ENCODE assay signal across 10 mouse cellular contexts in genomic region chr5:147877520-147877919, GRCm38 (mm10). TPM values are rescaled to one million over a fixed set of nuclear protein-coding genes. Genes with fewer than 3 reads are reported as not detected.
DNase-seq lines count a peak whose midpoint lies in the region; ATAC-seq and TF ChIP-seq lines count a peak whose summit lies in the region.
"Had no signal": no experiment of that assay in that cellular context is flagged by ENCODE, and none has a peak within 500 bp of the region (broad histone marks: within the 10 kb centered on the region; RNA-seq: fewer than 3 reads in every experiment).

No protein-coding gene starts in this region.

- TF ChIP-seq EP300 in liver, postnatal 0 days (IDR thresholded peaks at IDR 0.05; ENCODE audit: low read depth) = no peak

- peak; percentile 16 to 49 for DNase-seq in cerebellum, postnatal 14 days
- no peak for DNase-seq in cerebellum, adult 8-10 months
- DNase-seq in limb, embryonic 11.5 days (ENCODE audit: low spot score) = peak; percentile 41
- no peak for DNase-seq in limb, embryonic 10.5 days (ENCODE audit: low spot score)
- DNase-seq in ES-CJ7 (ENCODE audit: low read depth, low spot score) = peak; percentile 82
- no peak for DNase-seq in liver, postnatal 0 days
- no peak for DNase-seq in frontal cortex, postnatal 14 days (ENCODE audit: low spot score in 2 of 2)
- DNase-seq in cerebellum, adult 9-11 months = no peak
- DNase-seq: cerebellum, adult 11-12 months had no signal

- H3K36me3 ChIP-seq in limb, embryonic 11.5 days (ENCODE audit: control insufficient read depth, insufficient read depth, low read length) = peaks cover 21% of the 10 kb centered on the region
- peaks cover 94% of the 10 kb centered on the region for H3K36me3 ChIP-seq in limb, embryonic 10.5 days
- H3K36me3 ChIP-seq in liver, postnatal 0 days (replicated peaks; ENCODE audit: insufficient read depth, low read length) = peaks cover 73% of the 10 kb centered on the region

- ATAC-seq in limb, embryonic 11.5 days (ENCODE audit: insufficient number of reproducible peaks, low FRiP score, low TSS enrichment, low read depth) = no peak
- no peak for ATAC-seq in liver, postnatal 0 days

- H3K9me3 ChIP-seq in limb, embryonic 11.5 days (ENCODE audit: control insufficient read depth, low read length) = no peaks in the 10 kb centered on the region
- H3K9me3 ChIP-seq in limb, embryonic 10.5 days (replicated peaks) = no peaks in the 10 kb centered on the region
- H3K9me3 ChIP-seq in liver, postnatal 0 days (ENCODE audit: low read length) = peaks cover 4% of the 10 kb centered on the region; the same call in 1 of the 2 replicates
- H3K9me3 ChIP-seq: midbrain, embryonic 12.5 days had no signal

- H3K4me3 ChIP-seq in limb, embryonic 11.5 days (ENCODE audit: low read depth, low read length) = no peak overlapping the region
- H3K4me3 ChIP-seq in limb, embryonic 10.5 days = no peak overlapping the region
- no peak overlapping the region for H3K4me3 ChIP-seq in liver, postnatal 0 days (ENCODE audit: low read depth, low read length)
- H3K4me3 ChIP-seq: midbrain, embryonic 12.5 days had no signal

- H3K27me3 ChIP-seq in limb, embryonic 11.5 days (ENCODE audit: control insufficient read depth, insufficient read depth, low read length) = no peaks in the 10 kb centered on the region
- H3K27me3 ChIP-seq in limb, embryonic 10.5 days (ENCODE audit: low read depth, poor library complexity, severe bottlenecking) = no peaks in the 10 kb centered on the region
- H3K27me3 ChIP-seq in liver, postnatal 0 days (ENCODE audit: insufficient read depth, low read length) = no peaks in the 10 kb centered on the region
- H3K27me3 ChIP-seq: midbrain, embryonic 12.5 days had no signal

- no peak overlapping the region for H3K27ac ChIP-seq in limb, embryonic 11.5 days (replicated peaks; ENCODE audit: low read depth, low read length)
- no peak overlapping the region for H3K27ac ChIP-seq in limb, embryonic 10.5 days
- H3K27ac ChIP-seq in liver, postnatal 0 days (ENCODE audit: low read depth) = no peak overlapping the region
- H3K27ac ChIP-seq: midbrain, embryonic 12.5 days had no signal

- no peak overlapping the region for H3K9ac ChIP-seq in limb, embryonic 11.5 days (ENCODE audit: low read length)
- H3K9ac ChIP-seq in liver, postnatal 0 days (replicated peaks) = no peak overlapping the region
- H3K9ac ChIP-seq: midbrain, embryonic 12.5 days had no signal

- no peak overlapping the region for H3K4me2 ChIP-seq in limb, embryonic 11.5 days (ENCODE audit: low read depth, severe bottlenecking)
- no peak overlapping the region for H3K4me2 ChIP-seq in liver, postnatal 0 days (ENCODE audit: low read depth, low read length)
- H3K4me2 ChIP-seq: midbrain, embryonic 12.5 days had no signal

- no peaks in the 10 kb centered on the region for H3K4me1 ChIP-seq in limb, embryonic 11.5 days (ENCODE audit: control insufficient read depth, insufficient read depth, low read length)
- no peaks in the 10 kb centered on the region for H3K4me1 ChIP-seq in limb, embryonic 10.5 days
- H3K4me1 ChIP-seq in liver, postnatal 0 days (ENCODE audit: insufficient read depth) = peaks cover 5% of the 10 kb centered on the region; the same call in 1 of the 2 replicates
- H3K4me1 ChIP-seq: midbrain, embryonic 12.5 days had no signal

- TF ChIP-seq CTCF in liver, postnatal 0 days (IDR thresholded peaks at IDR 0.05; ENCODE audit: low read depth) = peak; percentile 54

- WGBS in limb, embryonic 11.5 days = 87% methylated on average over 6 of the region's 6 CpGs
- WGBS in limb, embryonic 10.5 days = 90% methylated on average over 6 of the region's 6 CpGs
- WGBS in liver, postnatal 0 days (ENCODE audit: insufficient replicate concordance) = 87% methylated on average over 6 of the region's 6 CpGs

RNA-seq across cellular contexts. Expression of gene Slc46a3, which starts 17.1 kb away (rescaled TPM):
- polyA plus RNA-seq in limb, embryonic 11.5 days (2014; fragmentation: Nextera tagmentation; extraction: Ambion mirVana) = 1.7 and 2.2 TPM in 2 replicates
- polyA plus RNA-seq in limb, embryonic 10.5 days (2016; fragmentation: Nextera tagmentation; extraction: Ambion mirVana) = 1.3 and 2.4 TPM in 2 replicates
- polyA plus RNA-seq in liver, postnatal 0 days (2015; fragmentation: Nextera tagmentation; extraction: Ambion mirVana) = 8.9 and 11.6 TPM in 2 replicates

RNA-seq across cellular contexts. Expression of gene Pomp, which starts 17.3 kb away (rescaled TPM):
- polyA plus RNA-seq in limb, embryonic 11.5 days (2014; fragmentation: Nextera tagmentation; extraction: Ambion mirVana) = 500 and 518 TPM in 2 replicates
- 467 and 519 TPM in 2 replicates for polyA plus RNA-seq in limb, embryonic 10.5 days (2016; fragmentation: Nextera tagmentation; extraction: Ambion mirVana)
- 210 and 215 TPM in 2 replicates for polyA plus RNA-seq in liver, postnatal 0 days (2015; fragmentation: Nextera tagmentation; extraction: Ambion mirVana)

Comparison
In these comparisons a context has a peak if more than half of its experiments do, and no peak if none do; other contexts are left out.
1. DNase-seq: peak in cerebellum, postnatal 14 days (2 of 2), limb, embryonic 11.5 days (single experiment) and ES-CJ7 (single experiment); none in cerebellum, adult 8-10 months (single experiment), limb, embryonic 10.5 days (single experiment), liver, postnatal 0 days (single experiment), frontal cortex, postnatal 14 days (0 of 2) and cerebellum, adult 9-11 months (single experiment).